Mouse (Mus musculus) T-helper 17 cell (primary cell): ENCODE data around the gene Zfp768.

Experiments used
- in situ Hi-C, 2 experiments: fragments of 300-600 bp; cut with MboI, MseI; formaldehyde crosslinking; loops; 1 replicate in 1 of 2; 2 replicates in 1 of 2; pipeline ENCODE4 v1.15.1; 2025; ENCODE audit warnings: high pct_unique_total_duplicates in 2 of 2

Zfp768 gene

DNA sequence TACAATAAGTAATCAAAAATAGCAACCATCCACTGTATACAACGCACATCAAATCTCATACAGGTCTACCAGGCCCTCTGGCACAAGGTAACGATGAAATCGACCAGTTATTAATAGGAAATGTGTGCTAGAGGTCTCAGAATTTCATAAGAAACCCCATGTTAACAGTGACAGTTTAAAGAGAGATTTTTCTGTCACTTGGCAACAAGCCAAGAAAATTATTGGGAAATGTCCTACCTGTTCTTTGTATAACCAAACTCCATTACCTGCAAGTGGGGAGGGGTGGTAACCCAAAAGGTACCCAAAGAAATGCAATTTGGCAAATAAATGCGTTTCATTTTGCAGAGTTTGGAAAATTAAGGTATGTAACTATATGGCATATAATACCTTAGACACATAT lies 13.1 kb upstream of the Zfp768 start:
- in situ Hi-C loops, result loop anchor here in 1 of 2 experiments (5.0 kb wide), 1 partner anchor 99 kb away; the partner anchor contains the start of gene Prr14

DNA sequence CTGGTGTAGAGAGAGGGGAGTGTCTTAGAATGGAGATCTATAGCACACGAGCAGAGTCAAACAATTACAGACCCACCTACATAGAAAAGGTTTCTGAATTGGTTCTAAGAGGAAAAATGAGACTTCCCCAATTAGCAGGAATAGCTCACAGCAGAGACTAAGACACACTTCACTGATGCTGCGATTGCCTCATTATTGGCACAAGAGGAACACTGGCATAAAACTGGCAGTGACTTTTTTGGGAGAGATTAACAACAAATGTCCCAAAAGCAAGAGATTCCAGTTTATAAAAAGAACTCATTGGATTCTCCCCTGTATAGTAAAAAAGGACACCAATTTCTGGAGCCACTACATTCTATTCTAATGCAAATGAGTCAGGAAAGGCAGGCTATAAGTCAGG lies 12.5 kb upstream of the Zfp768 start:
- in situ Hi-C loops, result loop anchor here in 1 of 2 experiments (5.0 kb wide), 1 partner anchor 99 kb away; the partner anchor contains the start of gene Prr14

GRCm38 (mm10) chr7:127355796-127356195 lies 10.4 kb upstream of the Zfp768 start:
- in situ Hi-C loops, result loop anchor here in 1 of 2 experiments (5.0 kb wide), 1 partner anchor 102 kb away; the partner anchor contains the start of gene Prr14

DNA sequence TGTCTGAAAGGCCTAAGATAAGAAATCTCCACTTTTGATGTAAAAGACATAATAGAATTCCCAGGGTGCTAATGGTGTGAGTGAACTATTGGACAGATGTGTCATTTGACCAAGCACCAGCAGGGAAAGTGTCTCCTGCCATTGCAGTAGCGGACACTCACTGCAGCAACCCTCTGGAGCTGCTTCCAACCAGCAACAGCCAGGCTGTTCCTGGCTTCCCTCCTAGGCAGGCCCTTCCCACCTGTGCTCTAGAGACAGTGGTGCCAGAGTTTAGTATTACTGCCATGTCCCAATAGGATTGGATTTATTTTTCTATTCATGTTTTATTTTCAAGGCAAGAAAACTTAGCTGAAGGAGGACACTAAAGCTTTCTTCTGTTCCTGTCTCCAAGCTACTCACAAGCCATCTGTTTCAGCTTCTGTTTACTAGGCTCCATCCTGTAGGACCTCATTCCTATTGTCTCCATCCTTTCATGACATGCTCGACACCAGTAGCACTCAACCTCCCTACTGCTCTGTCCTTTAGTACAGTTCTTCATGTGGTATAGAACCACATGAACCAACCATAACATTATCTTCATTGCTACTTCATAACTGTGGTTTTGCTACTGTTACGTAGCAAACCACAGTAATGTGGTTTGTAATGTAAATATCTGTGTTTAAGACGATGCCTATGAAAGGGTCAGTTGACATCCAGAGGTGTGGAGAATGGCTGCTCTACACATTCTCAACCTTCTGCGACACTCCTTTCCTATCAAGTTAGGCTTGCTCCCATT lies 6.0 kb upstream of the Zfp768 start:
- in situ Hi-C loops, result no loop called here

DNA sequence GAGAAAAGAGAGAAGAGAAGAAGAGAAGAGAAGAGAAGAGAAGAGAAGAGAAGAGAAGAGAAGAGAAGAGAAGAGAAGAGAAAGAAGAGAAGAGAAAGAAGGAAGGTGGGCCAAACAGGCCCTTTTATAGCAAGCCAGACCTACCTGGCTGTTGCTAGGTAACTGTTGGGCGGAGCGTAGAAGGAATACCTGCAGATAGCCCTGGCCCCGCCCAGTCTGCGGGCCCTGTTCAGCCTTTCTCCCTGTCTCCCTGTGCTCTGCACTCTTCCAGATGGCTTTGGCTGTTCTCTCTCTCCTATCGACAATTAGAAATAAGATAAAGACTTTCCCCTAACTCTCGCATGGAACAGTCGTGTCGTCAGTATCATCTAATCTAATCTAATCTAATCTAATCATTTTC lies 1.3 kb upstream of the Zfp768 start:
- in situ Hi-C loops, result no loop called here

GRCm38 (mm10) chr7:127345092-127345491 lies 297 bp downstream of the Zfp768 start:
- in situ Hi-C loops, result no loop called here

DNA sequence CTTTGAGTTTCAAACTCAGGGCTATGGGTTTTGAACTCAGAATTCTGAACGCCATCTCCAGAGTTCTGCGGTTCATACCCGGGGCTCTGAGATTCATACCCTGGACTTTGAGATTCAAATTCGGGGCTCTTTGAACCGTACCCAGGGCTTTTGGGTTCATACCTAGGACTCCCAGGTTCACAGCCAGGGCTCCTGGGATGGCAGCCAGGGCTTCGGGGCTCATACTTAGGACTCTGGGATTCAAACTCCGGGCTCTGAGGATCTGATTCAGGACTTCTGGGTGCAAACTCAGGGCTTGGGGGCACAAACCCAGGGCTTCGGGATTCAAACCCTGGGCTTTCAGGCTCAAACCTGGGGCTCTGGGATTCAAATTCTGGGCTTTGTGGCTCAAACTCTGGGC lies 1.0 kb downstream of the Zfp768 start:
- in situ Hi-C loops, result loop anchor here (5.0 kb wide), 1 partner anchor 82 kb away; the partner anchor contains the start of gene Dctpp1 (in 2 of the 2)

DNA sequence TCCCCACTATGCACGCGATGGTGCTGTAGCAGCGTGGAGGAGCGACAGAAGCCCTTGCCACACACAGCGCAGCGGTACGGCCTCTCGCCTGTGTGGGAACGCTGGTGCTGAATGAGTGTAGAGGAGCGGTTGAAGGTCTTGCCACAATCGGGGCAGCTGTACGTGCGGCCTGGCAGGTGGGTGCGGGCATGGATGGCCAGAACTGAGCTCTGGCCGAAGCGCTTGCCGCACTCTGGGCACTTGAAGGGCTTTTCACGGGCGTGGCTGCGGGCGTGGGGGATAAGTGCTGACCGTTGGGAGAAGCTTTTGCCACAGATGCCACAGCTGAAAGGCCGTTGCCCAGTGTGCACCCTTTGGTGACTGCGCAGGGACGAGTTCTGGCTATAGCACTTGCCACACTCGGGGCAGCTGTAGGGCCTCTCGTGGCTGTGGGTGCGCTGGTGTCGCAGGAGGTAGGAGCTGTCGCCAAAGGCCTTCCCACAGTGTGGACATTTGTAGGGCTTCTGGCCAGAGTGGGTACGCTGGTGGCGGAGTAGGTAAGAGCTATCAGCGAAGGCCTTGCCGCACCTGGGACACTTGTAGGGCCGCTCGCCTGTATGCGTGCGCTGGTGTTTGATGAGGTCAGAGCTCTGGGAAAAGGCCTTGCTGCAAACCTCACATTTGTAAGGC lies 1.9 kb downstream of the Zfp768 start:
- in situ Hi-C loops, result loop anchor here (5.0 kb wide), 1 partner anchor 81 kb away; the partner anchor contains the start of gene Dctpp1 (in 2 of the 2)

GRCm38 (mm10) chr7:127342888-127343287 lies 2.5 kb downstream of the Zfp768 start:
- in situ Hi-C loops, result loop anchor here (5.0 kb wide), 1 partner anchor 81 kb away; the partner anchor contains the start of gene Dctpp1 (in 2 of the 2)

DNA sequence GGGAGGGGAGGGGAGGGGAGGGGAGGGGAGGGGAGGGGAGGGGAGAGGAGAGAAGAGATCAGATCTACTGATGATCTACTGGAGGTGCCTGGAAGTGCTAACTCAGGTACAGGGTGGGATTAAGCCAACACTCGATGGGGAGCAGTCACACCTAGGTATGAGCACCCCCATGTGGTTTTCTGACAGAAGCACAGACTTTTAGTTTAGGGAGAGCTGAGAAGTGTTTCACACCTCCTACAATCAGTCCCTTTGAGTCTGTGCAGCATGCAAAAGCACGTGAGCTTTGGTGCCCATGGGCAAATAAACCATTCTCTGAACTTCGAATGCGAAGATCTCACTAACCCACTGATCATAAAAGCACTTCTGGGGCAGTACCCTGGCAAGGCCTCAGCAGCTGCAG lies 3.1 kb downstream of the Zfp768 start:
- in situ Hi-C loops, result loop anchor here (5.0 kb wide), 1 partner anchor 80 kb away; the partner anchor contains the start of gene Dctpp1 (in 2 of the 2)

DNA sequence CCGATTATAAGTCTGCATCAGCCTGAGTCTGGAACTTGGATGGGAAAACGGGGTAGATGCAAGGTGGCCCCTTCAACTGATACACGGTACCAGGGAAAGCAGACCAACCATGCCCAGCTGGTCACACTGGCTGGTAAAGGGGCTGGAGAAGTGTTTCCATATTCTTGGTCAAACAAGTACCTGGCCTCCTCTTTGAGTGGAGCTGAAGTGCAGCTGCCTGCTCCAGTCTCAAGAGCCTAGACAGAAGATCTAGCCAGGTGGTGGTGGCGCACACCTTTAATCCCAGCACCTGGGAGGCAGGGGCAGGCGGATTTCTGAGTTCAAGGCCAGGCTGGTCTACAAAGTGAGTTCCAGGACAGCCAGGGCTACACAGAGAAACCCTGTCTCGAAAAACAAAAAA lies 3.5 kb downstream of the Zfp768 start:
- in situ Hi-C loops, result loop anchor here (5.0 kb wide), 1 partner anchor 80 kb away; the partner anchor contains the start of gene Dctpp1 (in 2 of the 2)

GRCm38 (mm10) chr7:127341356-127341755 lies 4.0 kb downstream of the Zfp768 start:
- in situ Hi-C loops, result loop anchor here (5.0 kb wide), 1 partner anchor 79 kb away; the partner anchor contains the start of gene Dctpp1 (in 2 of the 2)

DNA sequence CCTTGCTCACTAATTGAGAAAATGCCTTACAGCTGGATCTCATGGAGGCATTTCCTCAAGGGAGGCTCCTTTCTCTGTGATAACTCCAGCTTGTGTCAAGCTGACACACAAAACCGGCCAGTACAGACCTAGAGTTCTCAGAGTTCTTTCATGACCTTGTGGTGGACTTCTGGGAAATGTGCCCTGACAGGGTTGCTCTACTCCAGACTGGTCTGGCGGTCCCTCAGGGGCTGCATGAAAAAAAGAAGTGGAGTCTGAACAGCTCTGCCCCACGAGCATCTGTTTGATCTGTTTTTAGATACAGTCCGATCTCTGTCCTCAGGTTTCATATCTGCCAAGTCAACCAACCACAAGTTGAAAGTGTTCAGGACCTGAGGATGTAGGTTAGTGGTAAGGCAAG lies 7.8 kb downstream of the Zfp768 start:
- in situ Hi-C loops, result no loop called here

- in situ Hi-C loops, result no loop called here
Observed at GRCm38 (mm10) chr7:127335604-127336003, 9.8 kb downstream of the Zfp768 start.

DNA sequence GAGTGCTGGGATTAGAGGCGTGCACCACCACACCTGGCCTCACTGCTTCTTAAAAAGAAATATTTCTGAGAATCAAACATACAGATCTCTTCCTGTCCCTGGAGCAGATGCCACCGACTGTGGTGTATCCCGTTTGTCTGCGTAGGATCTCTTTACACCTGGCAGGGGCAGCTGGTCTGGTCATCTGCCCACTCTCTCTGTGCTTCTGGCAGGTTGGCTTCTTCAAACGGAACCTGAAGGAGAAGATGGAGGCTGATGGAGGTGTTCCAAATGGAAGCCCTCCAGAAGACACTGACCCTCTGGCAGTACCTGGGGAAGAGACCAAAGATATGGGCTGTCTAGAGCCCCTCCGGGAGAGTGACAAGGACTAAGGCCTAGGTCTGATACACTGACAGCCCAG lies 12.1 kb downstream of the Zfp768 start:
- in situ Hi-C loops, result loop anchor here in 1 of 2 experiments (5.0 kb wide), 1 partner anchor 776 kb away; no protein-coding TSS in a partner anchor

DNA sequence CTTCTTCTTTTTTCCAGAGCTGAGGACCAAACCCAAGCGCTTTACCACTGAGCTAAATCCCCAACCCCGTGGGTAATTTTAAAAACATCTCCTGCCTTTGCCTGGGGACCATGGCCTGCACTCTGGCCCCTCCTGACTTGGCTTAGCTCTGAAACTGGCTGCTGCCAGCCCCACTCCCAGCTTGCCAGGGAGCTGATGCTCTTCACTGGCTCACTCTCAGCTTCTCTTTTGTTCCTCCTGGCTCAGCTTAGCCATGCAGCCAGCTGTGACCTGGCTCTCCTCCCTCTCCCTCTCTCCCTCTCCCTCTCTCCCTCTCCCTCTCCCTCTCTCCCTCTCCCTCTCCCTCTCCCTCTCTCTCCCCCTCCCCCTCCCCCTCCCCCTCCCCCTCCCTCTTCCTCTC lies 18.7 kb downstream of the Zfp768 start:
- in situ Hi-C loops, result loop anchor here in 1 of 2 experiments (10.0 kb wide), 1 partner anchor 228 kb away; no protein-coding TSS in a partner anchor

DNA sequence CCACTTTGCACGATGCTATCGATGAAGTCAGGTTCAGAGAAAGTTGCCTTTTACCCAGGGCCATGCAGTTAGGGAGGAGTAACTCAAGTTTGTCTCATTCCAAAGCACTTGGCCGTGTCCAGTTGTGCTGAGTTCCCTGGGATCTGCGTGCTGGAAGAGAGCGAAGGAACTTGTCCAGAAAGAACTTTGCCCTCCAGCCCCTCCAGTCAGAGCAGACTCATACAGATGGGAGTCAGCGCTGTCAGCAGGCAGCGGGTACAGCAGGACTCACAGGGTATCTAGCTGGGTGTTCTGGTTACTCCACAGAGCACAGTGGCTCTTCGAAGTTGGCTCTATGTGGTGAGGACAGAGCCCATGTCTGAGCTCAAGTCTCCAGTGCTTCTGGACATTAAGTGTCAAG lies 19.8 kb downstream of the Zfp768 start:
- in situ Hi-C loops, result loop anchor here in 1 of 2 experiments (10.0 kb wide), 1 partner anchor 229 kb away; no protein-coding TSS in a partner anchor

DNA sequence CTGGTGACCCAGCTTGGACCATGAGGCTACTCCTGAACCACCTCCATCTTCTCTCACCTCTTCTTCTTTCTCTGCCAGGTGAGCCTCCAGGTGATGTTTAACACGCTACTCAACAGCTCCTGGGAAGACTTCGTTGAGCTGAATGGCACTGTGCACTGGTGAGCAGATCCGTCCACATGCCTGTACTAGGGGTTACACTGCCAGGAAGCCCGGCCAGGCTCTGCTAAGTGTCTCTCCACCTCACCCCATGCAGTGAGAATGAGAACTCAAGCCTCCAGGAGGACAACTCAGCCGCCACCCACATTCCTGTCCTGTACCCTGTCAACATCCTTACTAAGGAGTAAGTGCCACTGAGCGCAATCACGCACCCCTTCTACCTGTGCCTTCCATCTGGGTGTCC lies 20.4 kb downstream of the Zfp768 start:
- in situ Hi-C loops, result loop anchor here in 1 of 2 experiments (10.0 kb wide), 1 partner anchor 230 kb away; no protein-coding TSS in a partner anchor

DNA sequence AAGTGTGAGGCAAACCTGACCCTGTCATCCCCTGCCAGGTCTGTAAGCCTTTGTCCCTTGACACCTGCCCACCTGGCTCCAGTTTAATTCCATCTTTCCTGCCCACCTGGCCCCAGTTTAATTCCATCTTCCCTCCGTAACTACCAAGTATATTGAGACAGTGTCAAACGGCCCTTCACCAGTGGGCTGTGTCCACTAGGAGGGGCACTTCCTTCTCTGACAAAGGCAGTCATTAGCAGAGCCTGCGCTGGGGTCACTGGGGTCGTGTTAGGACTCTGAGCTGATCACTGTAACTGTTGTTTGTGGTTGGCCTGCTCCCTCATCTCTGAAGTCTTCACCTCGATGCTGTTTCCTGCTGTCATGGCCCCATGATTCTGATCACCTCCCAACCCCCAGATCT lies 23.3 kb downstream of the Zfp768 start:
- in situ Hi-C loops, result loop anchor here in 1 of 2 experiments (10.0 kb wide), 1 partner anchor 233 kb away; no protein-coding TSS in a partner anchor

- in situ Hi-C loops, result loop anchor here in 1 of 2 experiments (10.0 kb wide), 1 partner anchor 234 kb away; no protein-coding TSS in a partner anchor
Observed at GRCm38 (mm10) chr7:127321106-127321505, 24.3 kb downstream of the Zfp768 start.

- in situ Hi-C loops, result no loop called here
Observed at GRCm38 (mm10) chr7:127313912-127314311, 31.5 kb downstream of the Zfp768 start.

GRCm38 (mm10) chr7:127309951-127310350 lies 35.4 kb downstream of the Zfp768 start:
- in situ Hi-C loops, result loop anchor here in 1 of 2 experiments (5.0 kb wide), 1 partner anchor 48 kb away; the partner anchor contains the start of gene Dctpp1
